Mouse (Mus musculus) forebrain, embryonic 14.5 days (tissue): ENCODE results near the gene Sobp. TPM values are rescaled to one million over a fixed set of nuclear protein-coding genes. Genes with fewer than 3 reads are reported as not detected.

Source experiments
- ATAC-seq: fragments of 200-750 bp; cut with Nextera tagmentation; 2 replicates; pipeline ENCODE4 v1.8.0; 2017; ENCODE audit warnings: mild to moderate bottlenecking, moderate library complexity
- DNase-seq: peaks from one replicate; pipeline ENCODE4 v3.0.0-alpha.2; 2015; ENCODE audit warnings: low spot score
- H3K27ac ChIP-seq: fragments of 300-500 bp; sonication (generic); 2 replicates; pipeline ENCODE4 v1.5.1; 2014; ENCODE audit warnings: low read depth, mild to moderate bottlenecking, control low read depth, low read length, moderate library complexity
- H3K27me3 ChIP-seq: fragments of 300-500 bp; sonication (generic); replicated peaks from 2 replicates; pipeline ENCODE4 v1.6.1; 2014; ENCODE audit warnings: low read length, control low read depth, mixed read lengths; ENCODE audit not compliant: control insufficient read depth, insufficient read depth
- H3K36me3 ChIP-seq: fragments of 300-500 bp; sonication (generic); 2 replicates; pipeline ENCODE4 v1.6.1; 2014; ENCODE audit warnings: low read length, control low read depth; ENCODE audit not compliant: control insufficient read depth, insufficient read depth
- H3K4me1 ChIP-seq: fragments of 300-500 bp; sonication (generic); 2 replicates; pipeline ENCODE4 v1.6.1; 2014; ENCODE audit warnings: antibody characterized with exemption, low read length, control low read depth; ENCODE audit not compliant: control insufficient read depth, insufficient read depth
- H3K4me2 ChIP-seq: fragments of 300-500 bp; sonication (generic); 2 replicates; pipeline ENCODE4 v1.6.1; 2014; ENCODE audit warnings: mild to moderate bottlenecking, control low read depth, low read length
- H3K4me3 ChIP-seq: fragments of 300-500 bp; sonication (generic); 2 replicates; pipeline ENCODE4 v1.5.1; 2014; ENCODE audit warnings: low read depth, low read length, control low read depth
- H3K9ac ChIP-seq: fragments of 300-500 bp; sonication (generic); 2 replicates; pipeline ENCODE4 v1.6.1; 2014; ENCODE audit warnings: mild to moderate bottlenecking, low read length, control low read depth, moderate library complexity
- H3K9me3 ChIP-seq: fragments of 300-500 bp; sonication (generic); replicated peaks from 2 replicates; pipeline ENCODE4 v1.6.1; 2016; ENCODE audit warnings: low read length, control low read depth, mixed read lengths; ENCODE audit not compliant: control insufficient read depth
- WGBS: fragments of 180-500 bp; shearing (Covaris S2); extraction: QIAGEN DNeasy Blood & Tissue Kit; methylation state at CpG from one replicate; pipeline ENCODE4 v1.1.7; 2014; 5-methylcytosine and 5-hydroxymethylcytosine counted together
- polyA plus RNA-seq: library from polyadenylated mRNA; unstranded; fragments of >200 nt; fragmentation: Nextera tagmentation; extraction: Ambion mirVana; gene quantifications from 2 replicates; pipeline ENCODE4 v1.2.1, GENCODE M21; 2014

The Sobp gene
- polyA plus RNA-seq, 1 experiment from 2014 or later: 12.8 TPM

DNA sequence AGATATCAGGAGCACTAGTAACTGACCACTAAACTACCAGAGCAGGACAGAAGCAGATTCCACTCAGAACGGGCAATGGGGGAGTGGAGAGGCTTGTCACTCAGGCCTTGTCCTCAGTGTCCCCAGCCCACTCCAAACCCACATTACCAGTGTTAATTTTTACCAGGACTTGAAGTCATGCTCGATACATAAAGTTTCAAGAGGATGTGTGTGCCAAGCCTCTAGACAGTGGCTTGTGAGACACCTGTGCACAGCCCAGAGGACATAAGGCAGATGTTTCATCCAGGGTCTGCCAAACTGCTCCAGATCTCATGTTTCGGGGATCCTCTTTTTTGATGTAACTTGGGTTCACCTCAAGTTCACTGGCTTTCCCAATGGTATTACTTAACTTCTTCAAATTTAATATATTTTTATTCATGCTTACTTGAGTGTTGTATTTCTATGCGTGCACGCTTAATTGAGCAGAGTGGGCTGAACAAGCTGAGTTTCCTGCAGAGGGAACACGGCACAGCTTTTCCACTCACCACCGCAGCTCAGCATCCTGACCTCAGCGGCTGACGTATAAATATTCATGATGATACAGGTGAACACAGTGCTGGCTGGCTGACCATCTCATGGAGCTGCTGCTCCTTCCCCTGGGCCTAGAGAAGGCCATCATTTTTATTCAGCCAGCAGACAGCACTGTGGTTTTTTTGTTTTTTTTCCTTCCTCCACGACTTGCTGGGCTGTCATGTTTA, 131.6 kb downstream of the Sobp start:
- H3K4me2 ChIP-seq: no peak overlapping the region
- peaks cover 7% of the 10 kb centered on the region for H3K4me1 ChIP-seq
- H3K9ac ChIP-seq: no peak overlapping the region
- no peak overlapping the region for H3K4me3 ChIP-seq
- H3K27me3 ChIP-seq: no peaks in the 10 kb centered on the region
- peak overlapping the region; percentile 83 for H3K27ac ChIP-seq
- ATAC-seq (peak; percentile 21; the same call in 1 of the 2 replicates), DNase-seq (no peak)
- 31% methylated on average over 10 of the region's 10 CpGs for WGBS
- no peaks in the 10 kb centered on the region for H3K9me3 ChIP-seq
- H3K36me3 ChIP-seq: no peaks in the 10 kb centered on the region

DNA sequence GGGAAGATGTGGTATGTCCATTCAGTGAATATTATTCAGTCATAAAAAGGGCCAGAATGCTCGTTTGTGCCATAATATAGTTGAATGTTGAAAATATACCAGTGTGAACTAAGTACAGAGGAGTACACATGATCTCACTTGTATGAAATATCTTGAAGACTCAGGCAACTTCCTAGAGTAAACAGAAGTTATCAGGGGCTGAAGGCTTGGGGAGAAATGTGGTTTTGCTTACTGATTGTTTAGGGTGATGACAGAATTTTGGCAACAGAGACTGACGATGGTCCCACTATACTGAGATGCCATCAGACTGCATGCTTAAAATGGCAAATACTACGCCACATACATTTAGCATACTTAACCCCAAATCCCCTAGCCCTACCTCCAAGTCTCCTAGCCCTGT, 132.5 kb downstream of the Sobp start:
- Histone ChIP-seq H3K4me2 (no peak overlapping the region), H3K4me3 (no peak overlapping the region), H3K27ac (no peak overlapping the region), H3K9ac (no peak overlapping the region), H3K36me3 (no peaks in the 10 kb centered on the region), H3K9me3 (no peaks in the 10 kb centered on the region), H3K27me3 (no peaks in the 10 kb centered on the region), H3K4me1 (peaks cover 13% of the 10 kb centered on the region)
- WGBS: 89% methylated on average over 3 of the region's 3 CpGs
- no peak for ATAC-seq
- no peak for DNase-seq

DNA sequence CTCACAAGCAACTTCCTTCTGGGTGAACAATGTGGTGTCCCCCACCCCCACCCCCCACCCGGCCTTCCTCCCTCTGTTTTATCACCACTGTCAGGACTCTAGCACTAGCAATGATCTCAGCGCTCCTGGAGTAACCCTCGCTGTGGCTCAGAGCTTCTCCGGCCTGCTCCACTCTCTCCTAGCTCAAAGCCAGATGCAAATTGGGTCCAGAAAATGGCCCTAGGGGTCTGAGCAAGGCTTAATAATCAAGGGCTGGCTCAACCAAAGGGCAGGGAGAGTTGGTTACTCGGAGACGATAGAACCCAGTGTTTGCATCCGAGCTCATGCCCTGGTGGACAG, 136.9 kb downstream of the Sobp start:
- Histone ChIP-seq H3K4me3 (no peak overlapping the region), H3K9ac (no peak overlapping the region), H3K27ac (no peak overlapping the region), H3K4me1 (peaks cover 21% of the 10 kb centered on the region), H3K27me3 (no peaks in the 10 kb centered on the region), H3K36me3 (no peaks in the 10 kb centered on the region), H3K9me3 (no peaks in the 10 kb centered on the region), H3K4me2 (no peak overlapping the region)
- 21% methylated on average over 7 of the region's 7 CpGs for WGBS
- ATAC-seq (no peak), DNase-seq (no peak)

- H3K27ac ChIP-seq: no peak overlapping the region
- H3K4me3 ChIP-seq: no peak overlapping the region
- no peak for DNase-seq
- 37% methylated on average over 21 of the region's 21 CpGs for WGBS
- H3K9ac ChIP-seq: no peak overlapping the region
- no peaks in the 10 kb centered on the region for H3K27me3 ChIP-seq
- H3K4me2 ChIP-seq: no peak overlapping the region
- H3K4me1 ChIP-seq: peaks cover 21% of the 10 kb centered on the region
- no peak for ATAC-seq
- H3K36me3 ChIP-seq: no peaks in the 10 kb centered on the region
- H3K9me3 ChIP-seq: no peaks in the 10 kb centered on the region
Measured at GRCm38 (mm10) chr10:43036646-43037454, 137.5 kb downstream of the Sobp start.

GRCm38 (mm10) chr10:43035579-43035978, 138.8 kb downstream of the Sobp start:
- no peaks in the 10 kb centered on the region for H3K9me3 ChIP-seq
- DNase-seq (no peak), ATAC-seq (no peak)
- no peak overlapping the region for H3K4me2 ChIP-seq
- no peak overlapping the region for H3K27ac ChIP-seq
- 72% methylated on average over 8 of the region's 8 CpGs for WGBS
- H3K4me1 ChIP-seq: peaks cover 21% of the 10 kb centered on the region
- H3K27me3 ChIP-seq: no peaks in the 10 kb centered on the region
- H3K9ac ChIP-seq: no peak overlapping the region
- no peaks in the 10 kb centered on the region for H3K36me3 ChIP-seq
- no peak overlapping the region for H3K4me3 ChIP-seq

DNA sequence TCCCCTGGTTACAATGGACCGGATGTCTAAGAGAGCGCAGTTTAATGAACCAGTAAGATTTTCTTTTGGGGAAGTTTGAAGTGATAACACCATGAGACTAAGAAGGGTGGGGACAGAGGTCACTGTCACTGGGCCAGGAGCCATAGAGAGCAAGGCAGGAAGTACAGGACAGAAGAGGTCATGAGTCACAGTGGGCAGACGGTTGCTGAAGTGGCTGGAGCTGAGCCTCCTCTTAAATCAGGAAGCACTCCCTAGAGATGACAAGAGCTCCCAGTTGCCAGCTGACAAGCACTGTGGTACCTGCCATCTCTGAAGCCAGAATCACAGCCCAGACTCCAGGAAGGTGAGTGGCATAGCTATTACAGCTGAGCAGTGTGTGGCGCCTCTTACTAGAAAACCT, 139.5 kb downstream of the Sobp start:
- no peak overlapping the region for H3K4me3 ChIP-seq
- H3K4me2 ChIP-seq: no peak overlapping the region
- H3K9me3 ChIP-seq: no peaks in the 10 kb centered on the region
- H3K4me1 ChIP-seq: peaks cover 21% of the 10 kb centered on the region
- no peaks in the 10 kb centered on the region for H3K27me3 ChIP-seq
- 82% methylated on average over 4 of the region's 4 CpGs for WGBS
- H3K36me3 ChIP-seq: no peaks in the 10 kb centered on the region
- no peak overlapping the region for H3K9ac ChIP-seq
- H3K27ac ChIP-seq: no peak overlapping the region
- ATAC-seq: no peak
- DNase-seq: no peak

GRCm38 (mm10) chr10:43033481-43034248, 140.7 kb downstream of the Sobp start:
- no peak overlapping the region for H3K4me3 ChIP-seq
- peaks cover 21% of the 10 kb centered on the region for H3K4me1 ChIP-seq
- H3K9me3 ChIP-seq: no peaks in the 10 kb centered on the region
- no peaks in the 10 kb centered on the region for H3K27me3 ChIP-seq
- no peak for ATAC-seq
- no peak overlapping the region for H3K4me2 ChIP-seq
- no peak for DNase-seq
- H3K27ac ChIP-seq: peak overlapping the region; percentile 21; the same call in 1 of the 2 replicates
- H3K9ac ChIP-seq: no peak overlapping the region
- WGBS: 50% methylated on average over 15 of the region's 15 CpGs
- H3K36me3 ChIP-seq: no peaks in the 10 kb centered on the region

GRCm38 (mm10) chr10:43027006-43027405, 147.3 kb downstream of the Sobp start:
- peaks cover 11% of the 10 kb centered on the region for H3K4me1 ChIP-seq
- WGBS: 50% methylated on average over 9 of the region's 9 CpGs
- no peaks in the 10 kb centered on the region for H3K9me3 ChIP-seq
- no peak overlapping the region for H3K27ac ChIP-seq
- ATAC-seq (no peak), DNase-seq (no peak)
- no peak overlapping the region for H3K4me2 ChIP-seq
- no peaks in the 10 kb centered on the region for H3K36me3 ChIP-seq
- H3K4me3 ChIP-seq: no peak overlapping the region
- H3K27me3 ChIP-seq: 0 out of 2 replicates have a peak, but pooled peaks cover 4% of the 10 kb centered on the region
- no peak overlapping the region for H3K9ac ChIP-seq
